Mouse (Mus musculus) olfactory bulb, adult 2 months (tissue): ENCODE data around the gene Inpp5k.

Source experiments
- CTCF ChIP-seq: fragments of 200-500 bp; IDR thresholded peaks from 2 replicates; pipeline ENCODE4 v1.5.1; 2012; ENCODE audit warnings: low read depth, mild to moderate bottlenecking, low read length, moderate library complexity; ENCODE audit not compliant: insufficient read depth
- POLR2A ChIP-seq: fragments of 200-500 bp; IDR thresholded peaks from 2 replicates; pipeline ENCODE4 v1.6.1; 2012; ENCODE audit warnings: mild to moderate bottlenecking, low read depth, low read length, moderate library complexity; ENCODE audit not compliant: insufficient read depth

DNA sequence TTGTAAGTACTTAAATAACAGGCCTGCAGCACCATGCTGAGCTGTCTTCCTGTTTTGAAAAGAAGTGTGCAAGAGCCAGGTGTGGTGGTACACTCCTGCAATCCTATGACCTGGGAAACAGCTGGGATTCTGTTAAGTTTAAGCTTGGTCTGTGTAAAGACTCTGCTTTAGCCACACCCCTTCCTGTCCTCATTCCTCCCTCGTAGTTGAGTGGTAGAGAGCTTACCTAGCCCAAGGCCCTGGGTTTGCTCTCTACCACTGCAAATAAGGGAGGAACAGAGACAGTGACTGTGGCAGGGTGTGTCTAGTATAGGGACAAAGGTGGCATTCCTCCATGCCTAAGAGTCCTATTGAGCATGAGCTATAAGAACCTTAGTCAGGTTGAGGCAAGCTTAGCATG is 25.5 kb upstream of the Inpp5k start:
- TF ChIP-seq POLR2A (no peak), CTCF (no peak)
